Mouse (Mus musculus): ENCODE measurements around the gene Carm1. TPM values are rescaled to one million over a fixed set of nuclear protein-coding genes. Genes with fewer than 3 reads are reported as not detected.

Carm1 gene
- polyA plus RNA-seq (2015; fragmentation: Nextera tagmentation; extraction: Ambion mirVana), result 10.0 and 11.9 TPM in 2 replicates

- Histone ChIP-seq H3K4me2 (replicated peaks; ENCODE audit: low read depth) (peak within 1 kb of the TSS; percentile 75), H3K9ac (ENCODE audit: low read depth, low read length) (peak within 1 kb of the TSS; percentile 86), H3K4me1 (replicated peaks; ENCODE audit: control insufficient read depth, insufficient read depth, low read length) (no peaks in the 10 kb centered on the region; the same call in 1 of the 2 replicates), H3K4me3 (ENCODE audit: low read depth, low read length) (peak within 1 kb of the TSS; percentile 72), H3K36me3 (ENCODE audit: control insufficient read depth, insufficient read depth) (peaks cover 6% of the 10 kb centered on the region; the same call in 1 of the 2 replicates), H3K9me3 (ENCODE audit: control insufficient read depth) (no peaks in the 10 kb centered on the region), H3K27me3 (replicated peaks; ENCODE audit: control insufficient read depth, insufficient read depth, low read length) (no peaks in the 10 kb centered on the region), H3K27ac (ENCODE audit: low read depth, low read length) (peak within 1 kb of the TSS; percentile 97)
- no peak for ATAC-seq
- WGBS, result 1% methylated on average over 21 of the region's 52 CpGs
- TF ChIP-seq CTCF (IDR thresholded peaks at IDR 0.05; ENCODE audit: low read depth), result no peak
Measured at GRCm38 (mm10) chr9:21546789-21547074, at the start of gene Carm1. Gene Carm1, plus strand, starts transcription at chr9:21546894.

- no peak overlapping the region for H3K4me2 ChIP-seq (replicated peaks; ENCODE audit: low read depth)
- H3K27me3 ChIP-seq (replicated peaks; ENCODE audit: control insufficient read depth, insufficient read depth, low read length), result no peaks in the 10 kb centered on the region
- no peaks in the 10 kb centered on the region for H3K9me3 ChIP-seq (ENCODE audit: control insufficient read depth)
- H3K36me3 ChIP-seq (ENCODE audit: control insufficient read depth, insufficient read depth), result peaks cover 74% of the 10 kb centered on the region
- no peak overlapping the region for H3K27ac ChIP-seq (ENCODE audit: low read depth, low read length)
- WGBS, result 93% methylated on average over 16 of the region's 16 CpGs
- H3K4me3 ChIP-seq (ENCODE audit: low read depth, low read length), result no peak overlapping the region
- no peak for ATAC-seq
- no peak for TF ChIP-seq CTCF (IDR thresholded peaks at IDR 0.05; ENCODE audit: low read depth)
- H3K9ac ChIP-seq (ENCODE audit: low read depth, low read length), result no peak overlapping the region
- H3K4me1 ChIP-seq (replicated peaks; ENCODE audit: control insufficient read depth, insufficient read depth, low read length), result no peaks in the 10 kb centered on the region
Measured at GRCm38 (mm10) chr9:21497050-21497542, 49.6 kb upstream of the Carm1 start.

GRCm38 (mm10) chr9:21497664-21498063 lies 49.0 kb upstream of the Carm1 start:
- H3K4me1 ChIP-seq (replicated peaks; ENCODE audit: control insufficient read depth, insufficient read depth, low read length), result no peaks in the 10 kb centered on the region
- H3K27ac ChIP-seq (ENCODE audit: low read depth, low read length), result no peak overlapping the region
- 89% methylated on average over 2 of the region's 2 CpGs for WGBS
- H3K36me3 ChIP-seq (ENCODE audit: control insufficient read depth, insufficient read depth), result peaks cover 74% of the 10 kb centered on the region
- H3K4me3 ChIP-seq (ENCODE audit: low read depth, low read length), result no peak overlapping the region
- no peak for TF ChIP-seq CTCF (IDR thresholded peaks at IDR 0.05; ENCODE audit: low read depth)
- no peaks in the 10 kb centered on the region for H3K27me3 ChIP-seq (replicated peaks; ENCODE audit: control insufficient read depth, insufficient read depth, low read length)
- H3K9me3 ChIP-seq (ENCODE audit: control insufficient read depth), result no peaks in the 10 kb centered on the region
- no peak overlapping the region for H3K4me2 ChIP-seq (replicated peaks; ENCODE audit: low read depth)
- ATAC-seq, result no peak
- H3K9ac ChIP-seq (ENCODE audit: low read depth, low read length), result no peak overlapping the region

GRCm38 (mm10) chr9:21498284-21498902 lies 48.3 kb upstream of the Carm1 start:
- no peak overlapping the region for H3K27ac ChIP-seq (ENCODE audit: low read depth, low read length)
- no peak overlapping the region for H3K4me3 ChIP-seq (ENCODE audit: low read depth, low read length)
- no peak for ATAC-seq
- no peak overlapping the region for H3K9ac ChIP-seq (ENCODE audit: low read depth, low read length)
- no peak for TF ChIP-seq CTCF (IDR thresholded peaks at IDR 0.05; ENCODE audit: low read depth)
- no peak overlapping the region for H3K4me2 ChIP-seq (replicated peaks; ENCODE audit: low read depth)
- no peaks in the 10 kb centered on the region for H3K27me3 ChIP-seq (replicated peaks; ENCODE audit: control insufficient read depth, insufficient read depth, low read length)
- H3K4me1 ChIP-seq (replicated peaks; ENCODE audit: control insufficient read depth, insufficient read depth, low read length), result no peaks in the 10 kb centered on the region
- H3K36me3 ChIP-seq (ENCODE audit: control insufficient read depth, insufficient read depth), result peaks cover 77% of the 10 kb centered on the region
- 87% methylated on average over 12 of the region's 12 CpGs for WGBS
- no peaks in the 10 kb centered on the region for H3K9me3 ChIP-seq (ENCODE audit: control insufficient read depth)

GRCm38 (mm10) chr9:21503352-21503751 lies 43.3 kb upstream of the Carm1 start:
- H3K9me3 ChIP-seq (ENCODE audit: control insufficient read depth), result no peaks in the 10 kb centered on the region
- 93% methylated on average over 8 of the region's 8 CpGs for WGBS
- no peaks in the 10 kb centered on the region for H3K27me3 ChIP-seq (replicated peaks; ENCODE audit: control insufficient read depth, insufficient read depth, low read length)
- TF ChIP-seq CTCF (IDR thresholded peaks at IDR 0.05; ENCODE audit: low read depth), result no peak
- H3K9ac ChIP-seq (ENCODE audit: low read depth, low read length), result no peak overlapping the region
- H3K36me3 ChIP-seq (ENCODE audit: control insufficient read depth, insufficient read depth), result peaks cover 82% of the 10 kb centered on the region
- no peak overlapping the region for H3K4me3 ChIP-seq (ENCODE audit: low read depth, low read length)
- ATAC-seq, result no peak; the same call in 1 of the 2 replicates
- H3K27ac ChIP-seq (ENCODE audit: low read depth, low read length), result no peak overlapping the region
- H3K4me1 ChIP-seq (replicated peaks; ENCODE audit: control insufficient read depth, insufficient read depth, low read length), result no peaks in the 10 kb centered on the region
- H3K4me2 ChIP-seq (replicated peaks; ENCODE audit: low read depth), result no peak overlapping the region

- no peak for ATAC-seq
- no peak for TF ChIP-seq CTCF (IDR thresholded peaks at IDR 0.05; ENCODE audit: low read depth)
- no peak overlapping the region for H3K9ac ChIP-seq (ENCODE audit: low read depth, low read length)
Measured at GRCm38 (mm10) chr9:21505767-21506166, 40.9 kb upstream of the Carm1 start.

More at GRCm38 (mm10) chr9:21505767-21506166, 40.9 kb upstream of the Carm1 start:
- H3K36me3 ChIP-seq (ENCODE audit: control insufficient read depth, insufficient read depth), result peaks cover 64% of the 10 kb centered on the region
- no peaks in the 10 kb centered on the region for H3K27me3 ChIP-seq (replicated peaks; ENCODE audit: control insufficient read depth, insufficient read depth, low read length)
- H3K4me2 ChIP-seq (replicated peaks; ENCODE audit: low read depth), result no peak overlapping the region
- H3K4me1 ChIP-seq (replicated peaks; ENCODE audit: control insufficient read depth, insufficient read depth, low read length), result no peaks in the 10 kb centered on the region
- no peaks in the 10 kb centered on the region for H3K9me3 ChIP-seq (ENCODE audit: control insufficient read depth)
- H3K27ac ChIP-seq (ENCODE audit: low read depth, low read length), result peak overlapping the region; percentile 28; the same call in 1 of the 2 replicates
- H3K4me3 ChIP-seq (ENCODE audit: low read depth, low read length), result no peak overlapping the region
